Mouse (Mus musculus) brain, embryonic 14.5 days (tissue): ENCODE results near the gene Ankrd39. TPM values are rescaled to one million over a fixed set of nuclear protein-coding genes. Genes with fewer than 3 reads are reported as not detected.
A peak's percentile ranks its signal among the peaks of the same experiment; 100 is the strongest.

ENCODE experiments used
- DNase-seq: peaks from one replicate; pipeline ENCODE4 v3.0.0-alpha.2; 2011; ENCODE audit warnings: low read depth
- CTCF ChIP-seq: fragments of 200-500 bp; IDR thresholded peaks from 2 replicates; pipeline ENCODE4 v1.5.1; 2012; ENCODE audit warnings: inconsistent platforms, mild to moderate bottlenecking, moderate library complexity, borderline replicate concordance; ENCODE audit not compliant: insufficient read depth, insufficient read length; ENCODE audit errors: extremely low read depth
- POLR2A ChIP-seq: fragments of 200-500 bp; IDR thresholded peaks from 2 replicates; pipeline ENCODE4 v1.6.1; 2012; ENCODE audit warnings: mild to moderate bottlenecking, inconsistent platforms, borderline replicate concordance; ENCODE audit not compliant: poor library complexity, insufficient read depth, insufficient read length, severe bottlenecking; ENCODE audit errors: extremely low read depth
- polyA plus RNA-seq: library from polyadenylated mRNA; depleted of rRNA; stranded (reverse); fragments of >200 nt; gene quantifications from 2 replicates; pipeline ENCODE4 v1.2.3, GENCODE M21; 2012

Gene Ankrd39
- polyA plus RNA-seq, 1 experiment: 20.7 TPM

- DNase-seq: no peak
Measured at GRCm38 (mm10) chr1:36522210-36522609, 25.0 kb downstream of the Ankrd39 start.

DNA sequence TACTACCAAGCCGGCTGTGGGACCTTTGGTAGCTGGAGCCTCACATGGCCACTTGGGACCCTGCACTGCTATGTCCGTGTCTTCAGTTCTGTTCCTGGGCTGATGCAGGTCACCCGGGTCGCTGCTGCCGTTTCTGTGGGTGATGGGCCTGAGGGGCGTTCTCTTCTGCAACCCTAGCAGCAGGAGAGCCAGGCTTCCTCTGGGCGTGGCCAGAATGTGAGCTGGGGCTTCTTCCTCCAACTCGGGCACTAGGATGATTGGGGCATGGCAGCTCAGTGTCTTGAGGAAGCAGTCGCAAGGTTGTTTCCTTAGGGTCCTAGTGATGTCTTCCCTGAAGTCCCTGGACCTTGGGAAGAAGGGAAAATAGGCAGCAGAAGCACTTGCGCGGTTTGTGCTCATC, 27.6 kb downstream of the Ankrd39 start:
- no peak for TF ChIP-seq POLR2A
- TF ChIP-seq CTCF: no peak
- no peak for DNase-seq

More at GRCm38 (mm10) chr1:36522210-36522609, 25.0 kb downstream of the Ankrd39 start:
- TF ChIP-seq CTCF: no peak
- no peak for TF ChIP-seq POLR2A

- TF ChIP-seq POLR2A (no peak), CTCF (no peak)
- no peak for DNase-seq
Measured at GRCm38 (mm10) chr1:36518259-36518658, 29.0 kb downstream of the Ankrd39 start.

DNA sequence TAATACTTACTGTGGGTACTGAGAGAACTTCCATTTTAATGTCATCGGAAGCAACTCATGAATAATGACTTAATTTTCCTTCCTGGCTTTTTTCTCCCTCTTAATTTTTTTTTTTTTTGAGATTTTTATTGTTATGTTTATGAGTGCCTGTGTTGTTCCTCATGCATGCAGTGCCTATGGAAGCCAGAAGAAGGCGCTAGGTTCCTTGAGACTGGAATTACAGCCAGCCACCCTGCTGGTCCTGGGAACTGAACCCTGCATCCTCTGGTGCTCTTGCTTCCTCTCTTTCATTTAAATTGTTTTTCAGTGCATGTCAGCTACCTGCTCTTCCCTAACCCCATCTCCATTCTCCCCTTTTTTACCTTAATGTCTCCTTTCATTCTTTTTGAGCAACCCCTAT, 33.5 kb downstream of the Ankrd39 start:
- TF ChIP-seq POLR2A: no peak
- TF ChIP-seq CTCF: peak; percentile 61; the same call in 1 of the 2 replicates
- peak; percentile 69 for DNase-seq

DNA sequence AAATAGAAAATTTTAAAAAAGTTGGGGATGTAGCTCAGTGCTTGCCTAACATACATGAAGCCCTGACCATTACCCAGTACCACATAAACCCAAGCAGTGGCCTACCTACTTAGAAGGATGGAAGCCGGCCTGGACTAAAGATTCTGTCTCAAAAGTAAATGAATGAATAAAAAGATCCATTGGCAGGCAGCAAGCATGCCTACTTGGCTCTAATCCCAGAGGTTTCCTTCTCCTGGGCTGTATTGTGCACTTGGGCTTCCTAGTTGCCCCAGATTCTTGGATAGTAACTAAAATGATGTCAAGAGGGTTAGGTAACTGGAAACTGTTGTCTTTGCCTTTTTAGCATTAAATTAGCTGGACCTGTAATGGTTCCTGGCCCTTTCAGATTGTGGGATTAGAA, 33.9 kb downstream of the Ankrd39 start:
- DNase-seq: peak; percentile 82

GRCm38 (mm10) chr1:36512966-36513280, 34.3 kb downstream of the Ankrd39 start:
- no peak for DNase-seq
- no peak for TF ChIP-seq CTCF
- no peak for TF ChIP-seq POLR2A

More for the DNA sequence above, 33.9 kb downstream of the Ankrd39 start:
- TF ChIP-seq CTCF: no peak

- DNase-seq: peak; percentile 68
- TF ChIP-seq CTCF (peak; percentile 20; the same call in 1 of the 2 replicates), POLR2A (no peak)
Measured at GRCm38 (mm10) chr1:36512089-36512965, 34.9 kb downstream of the Ankrd39 start.

- peak; percentile 99 for DNase-seq
- TF ChIP-seq CTCF (peak; percentile 57), POLR2A (peak; percentile 91)
Measured at GRCm38 (mm10) chr1:36511289-36512021, 35.8 kb downstream of the Ankrd39 start, which contains the start of gene Cnnm3. Gene Cnnm3 (plus strand): TSS chr1:36511867.

DNA sequence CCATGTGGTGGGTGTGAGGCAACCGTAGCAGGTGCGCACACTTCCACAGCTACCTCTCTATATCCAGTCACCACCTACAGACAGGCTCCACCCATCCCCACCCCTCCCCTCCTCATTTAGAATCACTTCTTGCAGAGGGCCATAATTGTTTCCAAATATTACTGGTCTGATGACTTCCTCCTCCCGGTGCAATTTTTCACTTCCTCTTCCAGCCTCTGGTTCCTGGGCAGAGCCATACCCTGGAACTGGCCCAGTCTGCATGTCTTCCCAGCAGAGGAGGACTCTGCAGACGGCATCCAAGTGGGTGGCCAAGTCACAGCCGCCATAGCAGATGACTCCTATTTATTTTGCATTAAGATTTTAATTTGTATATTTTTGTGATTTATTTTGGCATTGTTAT, 39.0 kb downstream of the Ankrd39 start:
- TF ChIP-seq CTCF (no peak), POLR2A (no peak)
- DNase-seq: no peak

DNA sequence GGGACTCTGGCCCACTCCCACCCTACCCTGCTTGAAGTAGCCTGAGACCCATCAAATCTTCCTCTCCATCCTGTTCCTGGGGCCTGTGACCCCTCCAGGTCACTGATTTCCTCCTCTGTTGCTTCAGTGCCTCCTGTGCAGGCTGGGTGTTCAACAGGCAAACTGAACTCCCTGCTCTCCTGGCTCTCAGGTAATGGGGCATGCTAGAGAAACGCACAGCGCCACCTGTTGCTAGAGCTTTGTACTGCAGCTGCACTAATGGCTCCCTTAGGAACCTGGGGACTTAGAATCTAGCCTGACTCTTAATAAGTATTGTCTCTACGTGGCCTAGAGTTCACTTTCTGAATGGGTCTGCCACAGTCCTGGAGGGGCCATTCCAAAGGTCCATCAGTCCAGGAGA, 46.0 kb downstream of the Ankrd39 start:
- peak; percentile 81 for DNase-seq
- peak; percentile 89 for TF ChIP-seq CTCF
- no peak for TF ChIP-seq POLR2A

DNA sequence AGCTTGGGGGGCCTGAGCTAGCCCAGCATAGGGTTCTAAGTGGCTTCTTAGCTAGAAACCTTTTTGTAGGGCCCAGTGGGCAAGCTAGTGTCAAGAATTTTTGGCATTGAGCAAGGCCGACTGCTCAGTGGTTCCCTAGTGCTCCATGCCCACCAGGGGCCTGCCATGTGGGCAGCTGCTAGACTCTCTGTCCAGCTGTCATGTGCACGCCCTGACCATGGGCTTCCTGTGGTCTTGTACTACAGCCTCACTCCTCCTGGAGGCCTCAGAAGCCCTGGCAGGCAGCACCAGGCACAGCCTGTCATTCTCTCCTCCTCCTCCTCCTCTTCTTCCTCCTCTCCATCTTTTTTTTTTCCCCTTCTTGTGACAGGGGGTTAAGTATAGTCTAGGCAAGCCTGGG, 49.9 kb downstream of the Ankrd39 start:
- TF ChIP-seq CTCF (no peak), POLR2A (no peak)
- no peak for DNase-seq

DNA sequence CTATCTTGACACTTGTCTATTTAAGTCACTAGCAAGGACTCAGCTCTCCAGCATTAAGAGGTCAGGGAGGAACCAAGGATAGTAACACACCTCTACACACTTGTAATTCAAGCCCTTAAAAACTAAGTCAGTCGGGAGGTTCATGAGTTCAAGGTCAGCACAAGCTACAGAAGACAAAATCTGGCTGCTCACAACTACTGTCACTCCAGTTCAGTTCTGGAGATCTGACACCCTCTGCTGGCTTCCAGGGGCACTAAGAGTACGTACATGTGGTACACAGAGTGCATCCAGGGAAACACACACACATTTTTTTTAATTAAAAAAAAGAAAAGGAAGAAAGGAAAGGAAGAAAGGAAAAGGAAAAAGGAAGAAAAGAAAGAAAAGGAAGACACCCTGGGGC, 50.5 kb downstream of the Ankrd39 start:
- TF ChIP-seq POLR2A (no peak), CTCF (peak; percentile 37; the same call in 1 of the 2 replicates)
- peak; percentile 52 for DNase-seq

- TF ChIP-seq CTCF: no peak
- no peak for TF ChIP-seq POLR2A
- DNase-seq: no peak
Measured at GRCm38 (mm10) chr1:36493299-36493698, 53.9 kb downstream of the Ankrd39 start.
